ENCODE assay signal across 19 mouse cellular contexts in the genomic region with DNA sequence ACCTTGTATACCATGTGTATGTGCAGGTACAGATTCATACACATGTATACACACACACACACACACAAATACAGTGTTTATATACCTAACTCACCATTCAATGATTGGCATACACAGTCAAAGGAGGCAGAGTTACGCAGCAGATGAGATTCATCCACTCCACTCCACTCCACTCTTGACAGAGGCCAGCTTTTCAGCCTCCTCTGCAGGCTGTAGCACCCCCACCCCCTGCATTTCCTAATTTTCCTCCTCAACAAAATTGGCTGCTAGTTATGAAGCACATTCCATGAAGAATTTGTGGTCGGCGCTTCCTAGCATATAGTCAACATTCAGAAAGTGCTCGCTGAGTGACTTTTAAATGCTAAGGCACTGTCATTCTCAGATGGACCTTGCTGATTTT.
"Had no signal": no experiment of that assay in that cellular context is flagged by ENCODE, and none has a peak within 500 bp of the region (broad histone marks: within the 10 kb centered on the region; RNA-seq: fewer than 3 reads in every experiment).

No protein-coding gene starts in this region.

- H3K27ac ChIP-seq: intestine, embryonic 15.5 days; limb, embryonic 12.5 days; limb, embryonic 15.5 days; liver, embryonic 14.5 days; midbrain, embryonic 12.5 days; neural tube, embryonic 13.5 days had no signal

- H3K4me3 ChIP-seq: intestine, embryonic 15.5 days; limb, embryonic 12.5 days; limb, embryonic 15.5 days; midbrain, embryonic 12.5 days; myocyte; neural tube, embryonic 13.5 days had no signal

- H3K36me3 ChIP-seq: intestine, embryonic 15.5 days; limb, embryonic 12.5 days; limb, embryonic 15.5 days; midbrain, embryonic 12.5 days; neural tube, embryonic 13.5 days had no signal

- DNase-seq: kidney, adult 11 months; kidney, adult 9 months; kidney, postnatal 14 days; left cerebral cortex, postnatal 4 days; liver, postnatal 0 days; retina, postnatal 1 day; right cerebral cortex, postnatal 25 days; thymus, adult 18-20 months; thymus, postnatal 36 days had no signal

- H3K27me3 ChIP-seq: intestine, embryonic 15.5 days; limb, embryonic 12.5 days; limb, embryonic 15.5 days; neural tube, embryonic 13.5 days had no signal

- H3K9me3 ChIP-seq: intestine, embryonic 15.5 days; limb, embryonic 15.5 days; midbrain, embryonic 12.5 days; neural tube, embryonic 13.5 days had no signal

- ATAC-seq: hindbrain, embryonic 16.5 days; intestine, embryonic 15.5 days; liver, postnatal 0 days; midbrain, embryonic 16.5 days had no signal

- H3K4me2 ChIP-seq: intestine, embryonic 15.5 days; limb, embryonic 12.5 days; limb, embryonic 15.5 days; liver, embryonic 11.5 days; midbrain, embryonic 12.5 days; neural tube, embryonic 13.5 days had no signal

- H3K4me1 ChIP-seq: intestine, embryonic 15.5 days; limb, embryonic 12.5 days; midbrain, embryonic 12.5 days had no signal

- H3K9ac ChIP-seq: intestine, embryonic 15.5 days; limb, embryonic 12.5 days; limb, embryonic 15.5 days; liver, embryonic 14.5 days; liver, postnatal 0 days; midbrain, embryonic 12.5 days; neural tube, embryonic 13.5 days had no signal
